Mouse (Mus musculus): ENCODE data around the gene Zfp85. TPM values are rescaled to one million over a fixed set of nuclear protein-coding genes. Genes with fewer than 3 reads are reported as not detected.

Zfp85 gene
- 3.6 and 4.3 TPM in 2 replicates for polyA plus RNA-seq (2021; fragmentation: Nextera tagmentation)
- long read RNA-seq, experiment 1, transcript Zfp85-202 (4 exons, 2,312 nt) = major isoform, 40 of 61 reads
- long read RNA-seq, experiment 1, transcript Zfp85-201 (4 exons, 595 nt) = minor isoform, 11 of 61 reads
- long read RNA-seq, experiment 1, partial matches to known transcripts = 5 of 61 reads
- long read RNA-seq, experiment 1, other reads (novel, unspliced or antisense) = 5 of 61 reads
- long read RNA-seq, experiment 2, transcript Zfp85-202 (4 exons, 2,312 nt) = major isoform, 8 of 13 reads
- long read RNA-seq, experiment 2, partial matches to known transcripts = 0 of 13 reads
- long read RNA-seq, experiment 2, other reads (novel, unspliced or antisense) = 3 of 13 reads

DNA sequence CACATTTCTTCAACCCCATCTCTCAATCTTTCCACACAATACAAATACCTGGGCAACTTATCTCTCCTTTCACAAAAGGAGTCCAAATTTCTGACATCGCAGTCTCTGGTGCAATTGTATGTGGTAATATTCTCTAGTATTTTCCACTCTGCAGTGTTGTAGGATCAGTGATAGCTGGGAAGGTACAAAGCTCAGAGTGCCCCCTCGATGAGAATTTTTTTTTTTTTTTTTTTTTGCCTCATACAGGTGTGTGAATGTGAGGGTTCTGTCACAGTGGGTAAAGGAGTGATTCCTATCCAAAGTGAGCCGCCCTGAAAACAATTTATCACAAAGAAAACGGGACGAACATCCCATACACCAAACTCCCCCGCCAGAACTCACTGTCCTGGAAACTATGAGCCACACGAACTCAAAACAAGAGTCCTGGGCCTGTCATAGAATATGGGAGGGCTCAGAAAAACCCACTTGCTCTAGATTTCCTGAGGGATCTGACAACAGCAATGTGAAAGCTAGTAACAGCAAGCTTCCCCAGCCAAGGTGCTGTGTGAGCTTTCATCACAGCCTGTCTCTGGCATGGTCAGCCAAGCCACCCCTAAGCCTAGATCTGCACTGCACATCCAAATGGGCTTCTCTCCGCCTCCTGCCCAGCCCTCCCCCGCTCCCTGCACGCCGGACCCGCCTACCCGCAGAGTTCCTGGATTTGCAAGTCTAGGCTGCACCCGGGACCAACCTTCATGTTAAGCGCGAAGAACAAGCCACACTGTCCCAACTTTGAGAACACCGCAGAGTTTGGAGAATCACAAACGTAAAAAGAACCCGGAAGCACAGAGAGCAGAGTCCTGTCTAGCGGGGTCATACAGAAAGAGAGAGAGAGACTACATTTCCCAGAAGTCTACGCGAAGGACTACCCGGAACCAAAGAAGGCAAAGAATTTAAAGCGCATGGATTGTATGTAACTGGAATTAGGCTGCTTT lies at the start of gene Zfp85:
TSS of gene Zfp85 (minus strand) at position 896 of the 974 bp plus-strand sequence.

DNA sequence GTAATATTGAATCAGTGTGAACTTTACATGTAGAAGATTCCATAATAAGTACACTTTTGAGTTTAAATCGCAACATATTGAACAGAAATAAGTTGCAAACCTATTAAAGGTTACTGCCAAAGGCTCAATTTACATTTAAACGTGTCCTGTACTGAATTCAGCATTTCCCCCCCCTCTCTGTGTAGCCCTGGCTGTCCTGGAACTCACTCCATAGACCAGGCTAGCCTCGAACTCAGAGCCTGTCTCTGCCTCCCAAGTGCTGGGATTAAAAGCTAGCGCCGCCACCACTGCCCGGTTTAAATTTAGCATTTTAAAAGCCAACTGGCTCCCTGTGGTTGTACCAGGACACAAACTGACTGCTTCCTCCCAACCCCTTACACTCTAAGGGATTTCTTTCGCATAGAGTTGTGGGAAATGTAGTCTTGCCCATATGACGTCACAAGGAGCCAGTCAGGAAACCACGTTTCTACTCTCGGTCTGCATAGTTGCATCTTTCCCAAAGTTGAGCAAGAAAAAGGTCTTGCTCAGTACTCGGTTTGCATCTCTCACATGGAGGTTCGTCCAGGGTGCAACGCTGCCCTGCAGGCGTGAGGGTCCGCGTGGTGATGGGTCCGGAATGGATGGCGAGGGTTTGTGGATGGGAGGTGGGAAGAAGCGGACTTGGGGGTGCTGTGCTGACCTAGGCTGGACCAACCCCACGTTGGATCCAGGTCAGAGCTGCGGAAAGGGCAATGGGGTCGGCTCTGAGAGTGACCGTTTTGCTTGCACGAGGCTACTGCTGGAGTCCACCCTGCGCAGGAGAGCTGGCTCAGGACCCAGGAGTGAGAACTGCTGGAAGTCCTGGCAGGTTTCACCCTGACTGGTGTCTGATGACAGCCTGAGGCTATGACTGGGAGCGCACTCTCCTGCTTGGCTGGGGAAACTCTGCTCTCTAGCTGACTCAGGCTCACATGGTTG lies 24.5 kb upstream of the Zfp85 start, which contains the start of gene Zfp493:
TSS of gene Zfp493 (plus strand) at position 429 of the 957 bp plus-strand sequence.

DNA sequence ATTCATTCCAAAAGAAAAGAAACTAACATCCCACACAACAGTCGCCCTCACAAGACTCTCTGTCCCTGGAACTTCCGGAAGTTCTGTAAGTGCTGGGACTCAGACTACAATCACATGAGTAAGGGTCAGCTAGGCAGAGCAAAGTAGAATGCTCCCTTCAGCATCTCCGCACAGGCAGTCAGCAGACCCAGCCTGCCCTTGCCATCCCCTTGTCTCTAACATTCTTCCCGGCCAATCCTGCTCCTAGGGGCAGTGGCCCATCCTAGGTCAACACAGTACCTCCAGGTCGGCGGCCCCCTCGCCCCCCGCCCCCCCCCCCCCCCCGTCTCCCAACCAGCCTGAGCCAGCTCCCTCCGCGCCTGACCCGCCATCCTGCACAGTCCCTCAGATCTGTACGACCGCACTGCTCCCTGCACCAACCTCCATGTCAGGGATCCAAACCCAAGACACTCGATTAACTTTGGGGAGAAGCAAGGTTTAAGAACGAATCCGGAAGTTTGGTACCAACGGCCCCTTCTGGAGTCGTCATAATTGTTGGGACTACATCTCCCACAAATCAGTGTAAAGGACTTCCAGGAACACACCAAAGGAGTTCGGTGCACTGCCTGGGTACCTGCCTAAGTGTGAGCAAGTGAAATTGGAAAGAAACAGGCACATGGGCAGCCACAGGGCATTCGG lies 26.2 kb downstream of the Zfp85 start, which contains the start of gene Zfp65:
TSS of gene Zfp65 (minus strand) at position 533 of the 678 bp plus-strand sequence.

Other genes starting within 250 kb of the Zfp85 start
- gene Gm26965, start 229.1 kb downstream of the Zfp85 start, polyA plus RNA-seq (2021; fragmentation: Nextera tagmentation) = not detected in 2 replicates
- gene Zfp87, start 229.1 kb downstream of the Zfp85 start, polyA plus RNA-seq (2021; fragmentation: Nextera tagmentation) = 33.0 and 39.1 TPM in 2 replicates
- 4.1 and 5.1 TPM in 2 replicates for gene Zfp748, start 201.4 kb downstream of the Zfp85 start, polyA plus RNA-seq (2021; fragmentation: Nextera tagmentation)
- 2.4 and 2.8 TPM in 2 replicates for gene Zfp729b, start 145.5 kb downstream of the Zfp85 start, polyA plus RNA-seq (2021; fragmentation: Nextera tagmentation)
- 1.6 and 1.7 TPM in 2 replicates for gene Gm49345, start 117.5 kb downstream of the Zfp85 start, polyA plus RNA-seq (2021; fragmentation: Nextera tagmentation)
- gene Zfp729a, start 117.4 kb downstream of the Zfp85 start, polyA plus RNA-seq (2021; fragmentation: Nextera tagmentation) = 1.3 and 1.9 TPM in 2 replicates
- gene Zfp738, start 68.2 kb downstream of the Zfp85 start, polyA plus RNA-seq (2021; fragmentation: Nextera tagmentation) = 7.4 and 8.1 TPM in 2 replicates
- 2.4 and 3.8 TPM in 2 replicates for gene Zfp65, start 26.1 kb downstream of the Zfp85 start, polyA plus RNA-seq (2021; fragmentation: Nextera tagmentation)
- gene Zfp493, start 24.5 kb upstream of the Zfp85 start, polyA plus RNA-seq (2021; fragmentation: Nextera tagmentation) = 1.6 and 4.5 TPM in 2 replicates
- 2.5 and 4.1 TPM in 2 replicates for gene Zfp273, start 58.5 kb upstream of the Zfp85 start, polyA plus RNA-seq (2021; fragmentation: Nextera tagmentation)
- 10.0 and 15.8 TPM in 2 replicates for gene Gm10037, start 75.9 kb upstream of the Zfp85 start, polyA plus RNA-seq (2021; fragmentation: Nextera tagmentation)
- gene BC048507, start 108.1 kb upstream of the Zfp85 start, polyA plus RNA-seq (2021; fragmentation: Nextera tagmentation) = not detected in 2 replicates

All from left cerebral cortex, adult 6 months (tissue).